Mouse (Mus musculus) ES-E14 (cell line): ENCODE measurements around the gene She. TPM values are rescaled to one million over a fixed set of nuclear protein-coding genes. Genes with fewer than 3 reads are reported as not detected.
"Not testable (repeated sequence)": the region's sequence is repeated elsewhere in the genome, so short reads cannot be mapped to it uniquely, and the experiment has no call there.

Experiments used
- DNase-seq: peaks from one replicate; pipeline ENCODE4 v3.0.0-alpha.2; 2013; ENCODE audit warnings: low read depth, low spot score
- H3K27ac ChIP-seq: 2 replicates; pipeline ENCODE4 v1.5.1; 2012; ENCODE audit warnings: low read depth, mild to moderate bottlenecking, low read length, moderate library complexity, mixed read lengths; ENCODE audit not compliant: poor library complexity, insufficient read depth, severe bottlenecking
- H3K36me3 ChIP-seq: 2 replicates; pipeline ENCODE4 v1.6.1; 2012; ENCODE audit warnings: mild to moderate bottlenecking, low read length, moderate library complexity, mixed read lengths; ENCODE audit not compliant: control insufficient read depth, poor library complexity, insufficient read depth, severe bottlenecking
- H3K4me1 ChIP-seq, 2 experiments: fragments of 150-350 bp in 1 of 2; sonication (generic) in 1 of 2; 2 replicates each; pipeline ENCODE4 v1.6.1; 2012; ENCODE audit warnings: low read length in 2 of 2, mild to moderate bottlenecking in 1 of 2, mixed read lengths in 1 of 2; ENCODE audit not compliant: control insufficient read depth in 2 of 2, insufficient read depth in 2 of 2, poor library complexity in 1 of 2
- H3K4me3 ChIP-seq, 2 experiments: fragments of 150-350 bp in 1 of 2; sonication (generic) in 1 of 2; 2 replicates each; pipeline ENCODE4 v1.5.1; 2012; ENCODE audit warnings: low read length in 2 of 2, low read depth in 1 of 2, mild to moderate bottlenecking in 1 of 2, mixed read lengths in 1 of 2; ENCODE audit not compliant: insufficient read depth in 1 of 2, poor library complexity in 1 of 2, severe bottlenecking in 1 of 2
- H3K9ac ChIP-seq: 2 replicates; pipeline ENCODE4 v1.6.1; 2012; ENCODE audit warnings: low read depth, mild to moderate bottlenecking, low read length, mixed read lengths; ENCODE audit not compliant: poor library complexity, insufficient read depth, severe bottlenecking
- H3K9me3 ChIP-seq: fragments of 150-350 bp; sonication (generic); 2 replicates; pipeline ENCODE4 v1.6.1; 2012; ENCODE audit warnings: low read depth, mild to moderate bottlenecking, low read length; ENCODE audit not compliant: control insufficient read depth, insufficient read depth
- CHD2 ChIP-seq: IDR thresholded peaks from 2 replicates; pipeline ENCODE4 v1.6.1; 2014; ENCODE audit warnings: mild to moderate bottlenecking, low read depth, low read length, inconsistent platforms
- HCFC1 ChIP-seq: IDR thresholded peaks from 2 replicates; pipeline ENCODE4 v1.6.1; 2012; ENCODE audit warnings: low read length, inconsistent platforms, borderline replicate concordance; ENCODE audit not compliant: insufficient read depth
- MAFK ChIP-seq: IDR thresholded peaks from 2 replicates; pipeline ENCODE4 v1.6.1; 2014; ENCODE audit warnings: mild to moderate bottlenecking, low read depth, low read length, inconsistent platforms; ENCODE audit not compliant: insufficient read depth
- ZC3H11A ChIP-seq: IDR thresholded peaks from 2 replicates; pipeline ENCODE4 v1.6.1; 2012; ENCODE audit warnings: low read depth, mild to moderate bottlenecking, inconsistent platforms, low read length, borderline replicate concordance
- ZNF384 ChIP-seq: IDR thresholded peaks from 2 replicates; pipeline ENCODE4 v1.6.1; 2012; ENCODE audit warnings: low read depth, low read length, inconsistent platforms
- in situ Hi-C, 2 experiments: fragments of 600-800 bp; cut with MboI; formaldehyde crosslinking; loops; one replicate each; pipeline ENCODE4 v1.15.1; 2025; ENCODE audit warnings: low sequenced_read_pairs in 2 of 2, inconsistent platforms in 1 of 2; ENCODE audit not compliant: unreplicated experiment in 2 of 2
- total RNA-seq: library from RNA; depleted of rRNA; stranded (reverse); fragments of 300-350 nt; gene quantifications from 2 replicates; pipeline ENCODE4 v1.2.3, GENCODE M21; 2012

Gene She
- total RNA-seq, 1 experiment: 2.6 TPM

DNA sequence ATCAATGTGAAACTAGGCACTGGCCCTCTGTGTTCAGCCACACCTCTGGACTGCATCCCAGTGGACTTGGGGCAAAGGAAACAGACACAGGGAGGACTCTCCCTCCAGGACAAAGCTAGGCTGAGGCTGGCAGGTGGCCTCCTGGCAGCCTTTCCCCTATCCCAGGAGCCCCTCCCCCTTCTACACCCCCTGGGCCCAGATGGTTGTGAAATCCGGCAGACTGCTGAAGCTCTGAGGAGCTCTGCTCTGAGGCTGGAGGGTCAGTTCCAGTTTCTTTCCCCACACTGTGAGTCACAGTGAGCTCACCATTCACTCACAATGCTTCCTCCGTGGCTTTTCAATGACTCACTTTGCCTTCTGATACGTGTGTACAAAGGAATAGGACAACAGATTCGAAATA is 29.9 kb downstream of the She start:
- H3K4me1 ChIP-seq: peaks cover 18 to 24% of the 10 kb centered on the region in 2 experiments
- no peak overlapping the region for H3K27ac ChIP-seq
- in situ Hi-C loops: loop anchor here in 1 of 2 experiments (10.0 kb wide), 1 partner anchor 356 kb away; no protein-coding TSS in a partner anchor
- DNase-seq: no peak
- no peak overlapping the region for H3K9ac ChIP-seq
- H3K36me3 ChIP-seq: no peaks in the 10 kb centered on the region
- no peak for TF ChIP-seq HCFC1
- no peak for TF ChIP-seq ZNF384
- TF ChIP-seq MAFK: no peak
- no peak for TF ChIP-seq CHD2
- TF ChIP-seq ZC3H11A: no peak
- H3K4me3 ChIP-seq: no peak overlapping the region
- no peaks in the 10 kb centered on the region for H3K9me3 ChIP-seq

DNA sequence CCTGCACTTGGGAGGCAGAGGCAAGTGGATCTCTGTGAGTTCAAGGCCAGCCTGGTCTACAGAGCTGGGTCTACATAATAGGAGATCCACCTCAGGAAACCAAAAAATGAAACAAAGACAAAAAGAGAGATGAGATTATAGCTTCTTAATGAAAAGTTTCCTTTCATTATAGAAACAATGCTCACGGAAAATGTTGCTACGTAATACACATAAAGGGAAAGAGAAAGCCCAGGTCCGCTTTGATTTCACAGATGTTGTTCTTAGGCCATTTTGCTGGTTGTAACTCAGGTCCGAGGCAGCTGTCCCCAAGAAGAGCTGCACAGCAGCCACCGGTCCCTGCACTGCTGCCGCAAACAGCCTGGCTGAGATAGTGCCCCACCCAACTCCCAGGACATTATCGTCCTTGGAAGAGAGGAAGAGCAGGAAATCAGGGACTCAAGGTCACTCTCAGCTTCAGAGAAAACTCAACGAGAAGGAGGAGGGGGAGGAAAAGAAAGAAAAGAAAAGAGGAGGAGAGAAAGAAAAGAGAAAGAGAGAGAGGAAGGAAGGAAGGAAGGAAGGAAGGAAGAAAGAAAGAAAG is 31.1 kb downstream of the She start:
- DNase-seq: no peak
- no peak for TF ChIP-seq ZNF384
- TF ChIP-seq CHD2: no peak
- no peak overlapping the region for H3K4me3 ChIP-seq
- peaks cover 23 to 25% of the 10 kb centered on the region in 2 experiments for H3K4me1 ChIP-seq
- in situ Hi-C loops: loop anchor here in 1 of 2 experiments (10.0 kb wide), 1 partner anchor 357 kb away; no protein-coding TSS in a partner anchor
- no peak overlapping the region; the same call in 1 of the 2 replicates for H3K27ac ChIP-seq
- H3K9me3 ChIP-seq: no peaks in the 10 kb centered on the region
- no peak overlapping the region for H3K9ac ChIP-seq
- no peaks in the 10 kb centered on the region for H3K36me3 ChIP-seq

DNA sequence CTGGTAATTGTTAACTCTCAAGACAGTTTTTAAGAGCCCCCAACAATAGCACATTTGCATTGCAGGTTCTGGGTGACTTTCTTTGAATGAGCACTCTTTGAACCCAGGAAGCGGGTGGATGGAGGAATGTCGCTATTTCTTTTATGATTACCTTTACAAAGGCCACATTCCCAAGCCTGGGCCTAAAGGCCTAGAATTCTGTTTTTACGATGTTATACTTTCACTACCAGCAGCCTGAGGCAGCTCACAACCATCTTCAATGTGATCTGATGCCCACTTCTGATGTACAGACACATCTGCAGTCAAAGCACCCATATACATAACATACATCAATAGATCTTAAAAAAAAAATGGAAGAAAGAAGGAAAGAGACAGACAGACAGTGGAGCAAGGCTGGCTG is 32.1 kb downstream of the She start:
- H3K9ac ChIP-seq, H3K9me3 ChIP-seq, H3K27ac ChIP-seq, DNase-seq, H3K36me3 ChIP-seq, H3K4me3 ChIP-seq: not testable (repeated sequence)
- H3K4me1 ChIP-seq: peaks cover 25% of the 10 kb centered on the region in 2 experiments
- in situ Hi-C loops: loop anchor here in 1 of 2 experiments (10.0 kb wide), 1 partner anchor 358 kb away; no protein-coding TSS in a partner anchor

DNA sequence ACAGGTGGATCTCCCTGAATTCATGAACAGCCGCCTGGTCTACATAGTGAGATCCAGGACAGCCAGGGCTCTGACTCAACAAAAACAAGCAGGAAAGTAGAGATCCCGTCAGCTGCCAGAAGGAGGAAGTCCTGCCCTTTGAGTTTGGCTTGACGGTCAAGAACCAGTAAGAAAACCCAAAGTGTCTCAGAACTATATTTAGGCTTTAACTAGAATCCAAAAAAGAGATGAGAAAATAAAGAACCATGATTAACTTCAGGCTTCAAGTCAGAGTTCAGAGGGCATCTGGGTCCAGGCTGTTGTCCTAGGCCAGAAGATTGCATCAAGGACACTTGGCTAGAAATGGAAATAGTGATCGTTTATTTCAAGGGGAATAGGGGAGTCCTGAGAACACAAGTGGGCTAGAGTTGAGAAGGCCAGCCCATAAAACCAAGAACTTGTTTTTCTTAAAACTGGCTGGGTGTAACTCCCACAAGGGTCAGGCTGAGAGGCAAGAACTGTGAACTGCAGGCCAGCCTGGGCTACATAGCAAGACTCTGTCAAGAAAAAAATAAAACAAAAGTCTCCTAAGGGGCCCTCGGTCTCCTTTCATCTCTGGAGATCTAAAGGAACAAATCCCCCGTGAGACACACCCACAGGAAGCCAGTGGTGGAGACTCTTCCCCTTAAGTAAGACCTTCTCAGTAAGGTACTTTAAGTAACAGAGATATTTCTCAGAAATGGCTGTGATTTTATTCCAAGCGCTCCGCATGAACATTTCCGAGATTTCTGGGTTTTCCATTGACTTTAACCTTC is 32.7 kb downstream of the She start:
- Histone ChIP-seq H3K36me3 (no peaks in the 10 kb centered on the region), H3K27ac (no peak overlapping the region; the same call in 1 of the 2 replicates), H3K9me3 (no peaks in the 10 kb centered on the region), H3K4me1 (peaks cover 28 to 30% of the 10 kb centered on the region in 2 experiments), H3K9ac (no peak overlapping the region), H3K4me3 (no peak overlapping the region)
- in situ Hi-C loops: loop anchor here in 1 of 2 experiments (10.0 kb wide), 1 partner anchor 359 kb away; no protein-coding TSS in a partner anchor
- no peak for DNase-seq
- no peak for TF ChIP-seq MAFK
- TF ChIP-seq HCFC1: no peak
- no peak for TF ChIP-seq ZNF384
- no peak for TF ChIP-seq CHD2
- TF ChIP-seq ZC3H11A: no peak

DNA sequence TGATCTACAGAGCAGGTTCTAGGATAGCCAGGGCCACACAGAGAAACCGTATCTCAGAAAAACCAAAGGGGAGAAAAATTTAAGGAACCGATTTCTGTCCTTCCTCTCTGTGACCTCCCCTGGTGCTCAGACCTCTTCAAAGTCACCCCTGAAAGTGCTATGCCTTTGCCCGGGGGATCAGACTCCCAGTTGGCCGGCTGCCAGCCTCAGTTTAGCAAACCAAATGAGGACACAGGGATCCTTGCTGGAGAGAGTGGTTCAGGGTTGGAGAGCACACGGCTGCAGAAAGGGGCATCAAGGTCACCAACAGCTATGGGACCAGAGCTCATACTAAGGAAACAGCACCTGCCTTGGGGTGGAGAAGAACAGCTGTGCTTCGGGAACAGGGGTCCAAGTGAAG is 33.9 kb downstream of the She start:
- TF ChIP-seq ZNF384: no peak
- no peak for TF ChIP-seq HCFC1
- no peak for TF ChIP-seq ZC3H11A
- TF ChIP-seq CHD2: no peak
- no peak for TF ChIP-seq MAFK

More for the DNA sequence above, 33.9 kb downstream of the She start:
- Histone ChIP-seq H3K36me3 (no peaks in the 10 kb centered on the region), H3K4me3 (no peak overlapping the region), H3K9ac (no peak overlapping the region), H3K9me3 (no peaks in the 10 kb centered on the region), H3K27ac (no peak overlapping the region), H3K4me1 (peaks cover 28 to 30% of the 10 kb centered on the region in 2 experiments)
- in situ Hi-C loops: loop anchor here in 1 of 2 experiments (10.0 kb wide), 1 partner anchor 360 kb away; no protein-coding TSS in a partner anchor
- no peak for DNase-seq
